Mouse (Mus musculus) cerebellum, postnatal 10 days (tissue): ENCODE data around the gene Srgap2.

Source experiments
- DNase-seq, 2 experiments: peaks; one replicate each; pipeline ENCODE4 v3.0.0; 2021; ENCODE audit warnings: mixed read lengths in 2 of 2

Gene Srgap2

GRCm38 (mm10) chr1:131465855-131466254 is 61.3 kb downstream of the Srgap2 start:
- DNase-seq: peak in 1 of 2 experiments; percentile 33

- DNase-seq: no peak
Measured at GRCm38 (mm10) chr1:131463953-131464627, 63.1 kb downstream of the Srgap2 start.

GRCm38 (mm10) chr1:131462541-131463067 is 64.5 kb downstream of the Srgap2 start:
- no peak for DNase-seq

GRCm38 (mm10) chr1:131460914-131461530 is 66.1 kb downstream of the Srgap2 start:
- peak in 1 of 2 experiments; percentile 50 for DNase-seq

- DNase-seq: no peak
Measured at GRCm38 (mm10) chr1:131455355-131455890, 71.7 kb downstream of the Srgap2 start.

GRCm38 (mm10) chr1:131454386-131454785 is 72.8 kb downstream of the Srgap2 start:
- no peak for DNase-seq

GRCm38 (mm10) chr1:131453335-131453734 is 73.8 kb downstream of the Srgap2 start:
- DNase-seq: peak in 1 of 2 experiments; percentile 32

GRCm38 (mm10) chr1:131448373-131448772 is 78.8 kb downstream of the Srgap2 start:
- no peak for DNase-seq

GRCm38 (mm10) chr1:131447333-131447732 is 79.8 kb downstream of the Srgap2 start:
- DNase-seq: no peak

GRCm38 (mm10) chr1:131446577-131446976 is 80.6 kb downstream of the Srgap2 start:
- no peak for DNase-seq

GRCm38 (mm10) chr1:131438556-131438955 is 88.6 kb downstream of the Srgap2 start:
- peak in 1 of 2 experiments; percentile 32 for DNase-seq

GRCm38 (mm10) chr1:131437975-131438374 is 89.2 kb downstream of the Srgap2 start:
- peak; percentile 29 to 38 for DNase-seq

GRCm38 (mm10) chr1:131436609-131437008 is 90.5 kb downstream of the Srgap2 start:
- DNase-seq: no peak

- DNase-seq: peak; percentile 45 to 62
Measured at GRCm38 (mm10) chr1:131431456-131432246, 95.5 kb downstream of the Srgap2 start.

GRCm38 (mm10) chr1:131427140-131427821 is 99.9 kb downstream of the Srgap2 start:
- DNase-seq: no peak

- DNase-seq: no peak
Measured at GRCm38 (mm10) chr1:131423061-131423460, 104.1 kb downstream of the Srgap2 start.

- DNase-seq: no peak
Measured at GRCm38 (mm10) chr1:131421113-131421512, 106.0 kb downstream of the Srgap2 start.

- peak; percentile 34 to 45 for DNase-seq
Measured at GRCm38 (mm10) chr1:131420660-131421059, 106.5 kb downstream of the Srgap2 start.

- peak; percentile 75 to 80 for DNase-seq
Measured at GRCm38 (mm10) chr1:131419307-131419706, 107.8 kb downstream of the Srgap2 start.

- DNase-seq: peak; percentile 73
Measured at GRCm38 (mm10) chr1:131417821-131418660, 109.1 kb downstream of the Srgap2 start.

GRCm38 (mm10) chr1:131417059-131417750 is 109.9 kb downstream of the Srgap2 start:
- DNase-seq: peak; percentile 22 to 35
